Mouse (Mus musculus) lung, postnatal 0 days (tissue): ENCODE data around the gene Gm28048.

ENCODE experiments used
- CTCF ChIP-seq: IDR thresholded peaks from 2 replicates; pipeline ENCODE4 v1.5.1; 2016; ENCODE audit warnings: antibody characterized with exemption, mild to moderate bottlenecking
- EP300 ChIP-seq: IDR thresholded peaks from 2 replicates; pipeline ENCODE4 v1.6.1; 2016; ENCODE audit warnings: antibody characterized with exemption, mild to moderate bottlenecking, control low read depth

DNA sequence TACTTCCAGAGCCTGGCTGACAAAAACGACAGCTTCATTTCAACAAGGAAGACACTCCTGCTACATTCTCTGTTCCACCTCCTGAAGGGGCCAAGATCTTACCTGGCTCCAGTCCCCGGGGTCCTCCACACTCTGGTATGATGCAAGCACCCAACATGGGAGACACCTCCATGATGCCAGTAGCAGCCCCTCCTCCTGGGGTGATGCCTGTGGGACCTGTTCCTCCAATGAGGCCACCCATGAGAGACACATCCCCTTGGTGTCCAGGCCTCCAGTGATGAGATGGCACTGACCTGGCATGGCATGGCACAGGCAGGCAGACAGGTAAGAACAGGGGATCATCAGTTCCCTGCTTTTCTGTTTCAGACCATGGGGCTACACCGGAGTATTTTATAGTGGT lies 3.7 kb downstream of the Gm28048 start:
- TF ChIP-seq CTCF (no peak), EP300 (no peak)
